Mouse (Mus musculus) liver, adult 2 months (tissue): ENCODE data around the gene Prkch.

Experiments
- CTCF ChIP-seq: fragments of 200-500 bp; IDR thresholded peaks from 2 replicates; pipeline ENCODE4 v1.5.1; 2011; ENCODE audit warnings: low read depth, low read length, control low read depth
- POLR2A ChIP-seq: fragments of 200-500 bp; IDR thresholded peaks from 2 replicates; pipeline ENCODE4 v1.6.1; 2011; ENCODE audit warnings: low read length, control low read depth; ENCODE audit not compliant: insufficient read depth; ENCODE audit errors: extremely low read depth

DNA sequence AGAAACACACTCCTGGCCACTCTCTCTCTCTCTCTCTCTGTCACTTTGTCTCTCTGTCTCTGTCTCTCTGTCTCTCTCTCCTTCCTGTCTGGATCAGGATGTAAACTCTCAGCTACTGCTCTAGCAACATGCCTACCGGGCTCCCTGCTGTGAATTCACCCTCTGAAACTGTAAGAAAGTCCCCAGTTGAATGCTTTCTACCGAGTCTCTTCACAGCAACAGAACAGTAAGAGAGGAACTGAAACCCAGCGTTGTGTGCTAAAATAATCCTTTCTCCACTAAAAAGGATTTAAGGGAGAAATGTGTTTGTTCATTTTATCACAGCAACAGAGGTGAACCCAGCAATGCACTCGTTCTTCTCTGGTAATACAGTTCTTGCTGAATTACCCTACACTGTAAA is 138.5 kb downstream of the Prkch start:
- TF ChIP-seq CTCF (no peak), POLR2A (no peak)
